Mouse (Mus musculus): ENCODE data around the gene Hist1h1a. TPM values are rescaled to one million over a fixed set of nuclear protein-coding genes. Genes with fewer than 3 reads are reported as not detected.

Gene Hist1h1a
- total and polyA plus RNA-seq, 3 experiments, result 0.90 to 1,895 (median 351) TPM

DNA sequence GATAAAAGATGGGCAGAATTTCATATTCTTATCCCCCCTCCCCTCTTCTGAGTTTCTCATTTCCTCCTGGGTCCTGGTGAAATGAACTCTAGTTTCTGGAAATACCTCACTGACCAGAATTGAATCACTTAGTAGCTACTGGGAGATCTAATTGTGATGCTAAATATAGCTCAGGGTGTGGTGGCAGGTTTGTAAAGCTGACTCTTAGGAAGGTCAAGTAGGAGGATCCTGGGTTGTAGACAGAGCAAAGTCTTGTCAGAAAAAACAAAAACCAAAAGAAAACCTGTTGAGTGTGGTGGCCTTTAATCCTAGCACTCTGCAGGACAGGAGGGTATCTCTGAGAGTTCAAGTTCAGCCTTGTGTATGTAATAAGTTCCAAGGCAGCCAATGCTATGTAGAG is 21.5 kb upstream of the Hist1h1a start:
- Histone ChIP-seq H3K4me3 (ENCODE audit: low read depth, low read length) (no peak overlapping the region), H3K9me3 (replicated peaks) (no peaks in the 10 kb centered on the region), H3K36me3 (replicated peaks) (no peaks in the 10 kb centered on the region), H3K27me3 (ENCODE audit: insufficient read depth, low read length) (no peaks in the 10 kb centered on the region), H3K4me1 (ENCODE audit: insufficient read depth, low read depth, low read length) (peaks cover 28% of the 10 kb centered on the region)
- TF ChIP-seq CTCF (IDR thresholded peaks at IDR 0.05; ENCODE audit: low read depth, low read length) (no peak), POLR2AphosphoS5 (IDR thresholded peaks at IDR 0.05; ENCODE audit: insufficient replicate concordance, low read depth, low read length) (peak; percentile 57; the same call in 1 of the 2 replicates)
- DNase-seq (ENCODE audit: low spot score) (no peak), ATAC-seq (ENCODE audit: extremely low read depth, insufficient number of reproducible peaks, low FRiP score, poor library complexity, severe bottlenecking) (no peak)

DNA sequence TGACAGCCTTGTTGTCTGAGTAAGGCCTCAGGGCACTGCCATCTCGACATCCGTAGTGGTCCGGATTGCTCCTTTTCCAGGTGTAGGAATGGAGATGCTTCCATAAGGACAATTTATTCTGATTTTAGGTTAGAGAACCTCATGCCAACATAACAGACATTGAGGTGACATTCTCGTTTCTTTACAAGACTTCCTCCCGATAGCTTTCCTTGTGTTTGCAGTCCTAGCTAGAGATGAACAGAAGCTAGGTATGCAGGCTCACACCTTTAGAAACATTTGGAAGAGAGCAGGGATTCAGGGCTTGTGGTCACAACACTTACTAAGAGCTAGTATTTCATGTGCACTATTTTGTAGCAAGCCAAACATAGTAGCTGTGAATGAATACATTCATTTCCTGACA is 20.3 kb upstream of the Hist1h1a start:
- DNase-seq (ENCODE audit: low spot score), result no peak
- peaks cover 29% of the 10 kb centered on the region for H3K4me1 ChIP-seq (ENCODE audit: insufficient read depth, low read depth, low read length)
- TF ChIP-seq POLR2AphosphoS5 (IDR thresholded peaks at IDR 0.05; ENCODE audit: insufficient replicate concordance, low read depth, low read length) (0 out of 2 replicates have a peak, but pooled peaks have one; percentile 90), GATA2 (IDR thresholded peaks at IDR 0.05; ENCODE audit: borderline replicate concordance, low read depth, low read length) (no peak)

DNA sequence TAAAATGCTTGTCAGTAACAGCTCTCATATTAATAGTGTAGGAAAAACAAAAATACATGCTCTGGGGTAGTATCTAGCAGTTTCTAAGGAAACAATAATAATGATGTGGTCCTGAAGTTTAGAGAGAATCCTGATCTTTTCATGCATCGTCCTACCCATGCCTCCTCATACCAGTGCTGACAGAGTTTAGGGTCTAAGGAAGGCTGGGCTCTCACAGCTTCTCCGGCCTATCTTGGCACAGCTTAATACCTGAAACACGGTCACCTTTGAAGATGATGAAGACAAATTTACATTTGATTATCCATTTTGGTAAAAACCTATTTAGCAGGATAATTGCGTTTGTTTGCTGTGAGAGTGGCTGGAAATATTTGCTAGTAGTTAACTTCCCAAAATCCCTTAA is 19.5 kb upstream of the Hist1h1a start:
- peaks cover 35% of the 10 kb centered on the region for H3K4me1 ChIP-seq (ENCODE audit: insufficient read depth, low read depth, low read length)

More for the DNA sequence above, 20.3 kb upstream of the Hist1h1a start:
- no peak overlapping the region for H3K4me3 ChIP-seq (ENCODE audit: low read depth, low read length)
- H3K27me3 ChIP-seq (ENCODE audit: insufficient read depth, low read length), result no peaks in the 10 kb centered on the region
- no peaks in the 10 kb centered on the region for H3K9me3 ChIP-seq (replicated peaks)
- no peaks in the 10 kb centered on the region for H3K36me3 ChIP-seq (replicated peaks)
- no peak for ATAC-seq (ENCODE audit: extremely low read depth, insufficient number of reproducible peaks, low FRiP score, poor library complexity, severe bottlenecking)

DNA sequence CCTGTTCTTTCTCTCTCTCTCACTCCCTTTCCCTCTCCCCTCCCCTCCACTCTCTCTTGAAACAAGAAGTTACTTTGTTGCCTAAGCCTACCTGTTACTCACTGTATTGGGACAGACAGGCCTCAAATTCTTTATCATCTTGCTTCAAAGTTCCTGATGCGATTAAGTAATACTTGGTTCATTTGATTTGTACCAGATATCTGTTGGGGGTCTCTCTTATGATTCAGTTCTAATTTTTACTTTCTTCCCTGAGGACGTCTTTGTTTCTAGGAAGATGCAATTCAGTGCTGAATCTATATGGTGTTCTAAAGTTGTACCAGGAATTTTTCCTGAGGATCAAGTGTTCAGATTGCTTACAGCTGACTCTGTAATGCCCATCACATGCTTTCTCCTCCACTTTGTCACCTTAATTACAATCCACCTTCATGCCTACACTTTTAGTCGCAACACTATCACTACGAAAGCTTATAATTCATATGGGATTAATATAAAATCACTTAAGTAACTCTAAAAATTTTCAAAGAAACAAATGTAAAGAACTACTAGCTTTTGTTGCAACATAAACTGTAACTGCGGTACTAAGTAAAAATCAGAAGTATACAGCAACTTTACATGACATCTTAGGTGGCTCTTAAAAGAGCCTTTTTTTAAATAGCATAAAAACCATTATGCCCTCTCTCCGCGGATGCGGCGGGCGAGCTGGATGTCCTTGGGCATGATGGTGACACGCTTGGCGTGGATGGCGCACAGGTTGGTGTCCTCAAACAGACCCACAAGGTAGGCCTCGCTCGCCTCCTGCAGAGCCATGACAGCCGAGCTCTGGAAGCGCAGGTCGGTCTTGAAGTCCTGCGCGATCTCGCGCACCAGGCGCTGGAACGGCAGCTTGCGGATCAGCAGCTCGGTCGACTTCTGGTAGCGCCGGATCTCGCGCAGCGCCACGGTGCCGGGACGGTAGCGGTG is 18.8 kb upstream of the Hist1h1a start:
- H3K4me3 ChIP-seq (ENCODE audit: low read depth, low read length), result peak overlapping the region; percentile 65; the same call in 1 of the 2 replicates
- peaks cover 40% of the 10 kb centered on the region for H3K4me1 ChIP-seq (ENCODE audit: insufficient read depth, low read depth, low read length)
- H3K9me3 ChIP-seq (replicated peaks), result no peaks in the 10 kb centered on the region
- no peaks in the 10 kb centered on the region for H3K36me3 ChIP-seq (replicated peaks)
- TF ChIP-seq CTCF (IDR thresholded peaks at IDR 0.05; ENCODE audit: low read depth, low read length) (no peak), GATA2 (IDR thresholded peaks at IDR 0.05; ENCODE audit: borderline replicate concordance, low read depth, low read length) (no peak), POLR2AphosphoS5 (IDR thresholded peaks at IDR 0.05; ENCODE audit: insufficient replicate concordance, low read depth, low read length) (peak; percentile 48), TAL1 (conservative IDR thresholded peaks at IDR 0.05; ENCODE audit: low read depth, low read length) (no peak)
- no peak for DNase-seq (ENCODE audit: low spot score)
- ATAC-seq (ENCODE audit: extremely low read depth, insufficient number of reproducible peaks, low FRiP score, poor library complexity, severe bottlenecking), result no peak
- no peaks in the 10 kb centered on the region for H3K27me3 ChIP-seq (ENCODE audit: insufficient read depth, low read length)

More for the DNA sequence above, 19.5 kb upstream of the Hist1h1a start:
- no peaks in the 10 kb centered on the region for H3K9me3 ChIP-seq (replicated peaks)
- TF ChIP-seq POLR2AphosphoS5 (IDR thresholded peaks at IDR 0.05; ENCODE audit: insufficient replicate concordance, low read depth, low read length), result peak; percentile 97; the same call in 1 of the 2 replicates
- TF ChIP-seq TAL1 (conservative IDR thresholded peaks at IDR 0.05; ENCODE audit: low read depth, low read length), result no peak
- no peak for TF ChIP-seq CTCF (IDR thresholded peaks at IDR 0.05; ENCODE audit: low read depth, low read length)
- H3K36me3 ChIP-seq (replicated peaks), result no peaks in the 10 kb centered on the region
- H3K27me3 ChIP-seq (ENCODE audit: insufficient read depth, low read length), result no peaks in the 10 kb centered on the region
- no peak for ATAC-seq (ENCODE audit: extremely low read depth, insufficient number of reproducible peaks, low FRiP score, poor library complexity, severe bottlenecking)
- H3K4me3 ChIP-seq (ENCODE audit: low read depth, low read length), result no peak overlapping the region
- DNase-seq (ENCODE audit: low spot score), result no peak

DNA sequence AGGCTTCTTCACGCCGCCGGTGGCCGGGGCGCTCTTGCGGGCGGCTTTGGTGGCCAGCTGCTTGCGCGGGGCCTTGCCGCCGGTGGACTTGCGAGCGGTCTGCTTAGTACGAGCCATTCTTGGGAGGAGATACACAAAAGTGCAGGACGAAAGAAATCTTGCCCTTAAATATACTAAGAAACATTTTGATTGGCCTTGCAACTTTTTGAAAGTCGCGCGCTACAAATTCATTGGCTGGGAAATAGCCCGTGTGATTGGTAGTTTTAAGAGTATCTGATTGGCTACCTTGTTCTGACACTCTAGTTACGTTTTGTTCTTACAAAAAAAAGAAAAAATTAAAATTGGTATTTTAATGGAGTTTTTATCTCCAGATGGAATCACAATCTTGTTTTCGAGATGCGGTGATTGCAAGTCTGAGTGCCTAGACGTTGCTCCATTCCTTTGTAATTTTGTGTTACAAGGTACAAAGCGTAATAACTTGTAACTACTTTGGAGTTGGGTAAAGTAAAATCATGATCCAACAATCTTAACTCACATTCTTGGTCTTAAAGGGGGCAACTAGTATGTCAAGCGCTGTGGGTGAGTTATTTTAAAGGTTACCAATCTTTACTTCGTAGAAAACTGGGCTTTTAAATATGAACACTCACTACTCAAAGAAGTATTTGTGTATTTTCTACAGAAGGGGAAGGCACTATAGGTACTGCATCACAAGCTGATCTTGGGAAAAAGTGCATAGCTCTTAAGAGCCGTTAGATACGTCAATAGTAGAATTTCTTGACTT is 17.9 kb upstream of the Hist1h1a start, which contains the start of gene Hist1h3c:
TSS of gene Hist1h3c (minus strand) at position 222 of the 781 bp plus-strand sequence.
- DNase-seq (ENCODE audit: low spot score) (peak; percentile 68), ATAC-seq (ENCODE audit: extremely low read depth, insufficient number of reproducible peaks, low FRiP score, poor library complexity, severe bottlenecking) (peak; percentile 43; the same call in 1 of the 2 replicates)
- H3K27me3 ChIP-seq (ENCODE audit: insufficient read depth, low read length), result no peaks in the 10 kb centered on the region
- TF ChIP-seq GATA2 (IDR thresholded peaks at IDR 0.05; ENCODE audit: borderline replicate concordance, low read depth, low read length), result no peak
- 0 out of 2 replicates have a peak, but pooled peaks have one; percentile 93 for TF ChIP-seq POLR2AphosphoS5 (IDR thresholded peaks at IDR 0.05; ENCODE audit: insufficient replicate concordance, low read depth, low read length)
- TF ChIP-seq TAL1 (conservative IDR thresholded peaks at IDR 0.05; ENCODE audit: low read depth, low read length), result no peak
- TF ChIP-seq CTCF (IDR thresholded peaks at IDR 0.05; ENCODE audit: low read depth, low read length), result no peak
- TF ChIP-seq GATA1 (IDR thresholded peaks at IDR 0.05; ENCODE audit: borderline replicate concordance, low read length), result no peak
- no peaks in the 10 kb centered on the region for H3K36me3 ChIP-seq (replicated peaks)
- no peaks in the 10 kb centered on the region for H3K9me3 ChIP-seq (replicated peaks)
- H3K4me3 ChIP-seq (ENCODE audit: low read depth, low read length), result peak within 1 kb of the TSS; percentile 71
- peaks cover 44% of the 10 kb centered on the region for H3K4me1 ChIP-seq (ENCODE audit: insufficient read depth, low read depth, low read length)
